Mouse (Mus musculus) embryonic facial prominence, embryonic 12.5 days (tissue): ENCODE results near the gene Prkn. TPM values are rescaled to one million over a fixed set of nuclear protein-coding genes. Genes with fewer than 3 reads are reported as not detected.
"Not testable (repeated sequence)": the region's sequence is repeated elsewhere in the genome, so short reads cannot be mapped to it uniquely, and the experiment has no call there.

Experiments
- ATAC-seq: fragments of 200-750 bp; cut with Nextera tagmentation; 2 replicates; pipeline ENCODE4 v1.8.0; 2017; ENCODE audit not compliant: insufficient number of reproducible peaks, insufficient read depth, low FRiP score, low TSS enrichment
- H3K27ac ChIP-seq: fragments of 300-500 bp; sonication (generic); 2 replicates; pipeline ENCODE4 v1.5.1; 2016; ENCODE audit warnings: mild to moderate bottlenecking
- H3K27me3 ChIP-seq: fragments of 300-500 bp; sonication (generic); 2 replicates; pipeline ENCODE4 v1.6.1; 2016; ENCODE audit warnings: mild to moderate bottlenecking, moderate library complexity
- H3K36me3 ChIP-seq: fragments of 300-500 bp; sonication (generic); 2 replicates; pipeline ENCODE4 v1.6.1; 2016; ENCODE audit warnings: mild to moderate bottlenecking
- H3K4me1 ChIP-seq: fragments of 300-500 bp; sonication (generic); 2 replicates; pipeline ENCODE4 v1.6.1; 2016
- H3K4me2 ChIP-seq: fragments of 300-500 bp; sonication (generic); replicated peaks from 2 replicates; pipeline ENCODE4 v1.6.1; 2016; ENCODE audit warnings: mild to moderate bottlenecking, moderate library complexity
- H3K4me3 ChIP-seq: fragments of 300-500 bp; sonication (generic); 2 replicates; pipeline ENCODE4 v1.5.1; 2016; ENCODE audit warnings: mild to moderate bottlenecking
- H3K9ac ChIP-seq: fragments of 300-500 bp; sonication (generic); 2 replicates; pipeline ENCODE4 v1.6.1; 2016; ENCODE audit warnings: mild to moderate bottlenecking, moderate library complexity
- H3K9me3 ChIP-seq: fragments of 300-500 bp; sonication (generic); 2 replicates; pipeline ENCODE4 v1.6.1; 2016; ENCODE audit warnings: mild to moderate bottlenecking, moderate library complexity
- WGBS: fragments of 180-500 bp; shearing (Covaris S2); methylation state at CpG from one replicate; pipeline ENCODE4 v1.1.7; 2016; 5-methylcytosine and 5-hydroxymethylcytosine counted together
- polyA plus RNA-seq: library from polyadenylated mRNA; unstranded; fragments of >200 nt; fragmentation: Nextera tagmentation; extraction: Ambion mirVana; gene quantifications from 2 replicates; pipeline ENCODE4 v1.2.1, GENCODE M21; 2016

The Prkn gene
- polyA plus RNA-seq, 1 experiment from 2014 or later = 1.8 TPM

DNA sequence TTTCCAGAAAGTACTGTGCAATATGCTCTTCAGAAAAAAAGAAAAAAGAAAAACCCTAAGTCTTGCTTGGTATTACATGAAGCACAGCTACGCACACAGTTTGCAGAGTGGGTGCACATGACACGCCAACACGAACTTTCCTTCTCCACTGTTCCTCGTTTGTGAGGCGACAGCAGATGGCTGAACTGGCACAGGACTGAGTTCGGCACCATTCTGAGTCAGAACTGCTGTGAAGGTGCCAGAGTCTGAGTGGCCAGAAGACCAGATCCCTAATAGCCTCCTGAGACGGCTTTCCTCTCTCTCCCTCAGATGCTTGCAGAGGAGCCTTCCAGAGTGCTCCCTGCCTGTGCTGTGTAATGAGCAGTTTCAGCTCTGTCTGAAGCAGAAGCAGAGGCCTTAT, 317.4 kb downstream of the Prkn start:
- Histone ChIP-seq H3K9ac (no peak overlapping the region), H3K27me3 (no peaks in the 10 kb centered on the region)

DNA sequence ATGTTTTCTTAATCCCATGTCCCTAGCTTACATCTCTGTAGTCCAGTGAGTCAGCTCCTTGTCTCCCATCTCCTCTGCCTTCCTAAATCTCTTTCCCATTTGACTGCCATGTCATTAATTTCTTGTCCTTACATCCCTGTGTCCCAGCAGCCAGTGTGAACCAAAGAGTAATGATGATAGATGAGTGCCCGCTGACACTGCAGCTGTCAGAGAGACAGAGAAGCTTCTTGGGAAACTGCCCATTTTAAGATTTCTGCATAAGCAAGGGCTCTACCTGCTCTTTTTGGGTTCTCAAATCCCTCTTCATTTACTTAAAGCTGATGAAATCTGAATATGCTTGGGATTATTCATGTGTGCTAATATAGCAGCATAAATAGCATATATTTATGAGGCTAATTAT, 321.3 kb downstream of the Prkn start:
- no peaks in the 10 kb centered on the region for H3K9me3 ChIP-seq
- H3K9ac ChIP-seq = no peak overlapping the region
- no peak overlapping the region for H3K27ac ChIP-seq
- H3K4me2 ChIP-seq = no peak overlapping the region
- no peaks in the 10 kb centered on the region for H3K27me3 ChIP-seq
- no peak overlapping the region for H3K4me3 ChIP-seq
- no peaks in the 10 kb centered on the region for H3K36me3 ChIP-seq
- ATAC-seq = no peak
- WGBS = 83% methylated on average over 1 of the region's 1 CpGs
- H3K4me1 ChIP-seq = no peaks in the 10 kb centered on the region

More for the DNA sequence above, 317.4 kb downstream of the Prkn start:
- no peak overlapping the region for H3K4me2 ChIP-seq
- WGBS = 83% methylated on average over 7 of the region's 7 CpGs
- H3K27ac ChIP-seq = no peak overlapping the region
- H3K4me3 ChIP-seq = no peak overlapping the region
- H3K9me3 ChIP-seq = no peaks in the 10 kb centered on the region
- no peaks in the 10 kb centered on the region for H3K36me3 ChIP-seq
- no peaks in the 10 kb centered on the region for H3K4me1 ChIP-seq
- no peak for ATAC-seq

DNA sequence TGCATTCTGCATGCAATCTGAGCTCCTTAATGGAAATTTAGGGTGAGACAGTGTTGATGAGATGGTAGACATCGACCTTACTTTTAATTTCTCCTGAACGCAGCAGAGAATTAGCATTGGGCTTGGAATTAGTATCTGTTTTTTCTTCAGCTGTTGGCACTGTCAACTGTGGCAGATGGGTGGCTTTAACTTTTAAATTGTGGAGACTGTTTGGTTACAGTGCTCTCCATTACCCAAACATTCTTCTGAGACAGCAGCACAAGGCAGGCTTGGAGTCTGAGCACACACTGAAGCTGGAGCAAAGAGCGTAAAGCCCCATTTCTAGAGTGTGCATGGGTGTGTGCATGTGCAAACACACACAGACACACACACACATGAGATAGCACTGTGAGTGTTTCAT, 322.6 kb downstream of the Prkn start:
- 91% methylated on average over 3 of the region's 3 CpGs for WGBS
- Histone ChIP-seq H3K9me3 (no peaks in the 10 kb centered on the region), H3K4me1 (no peaks in the 10 kb centered on the region), H3K9ac (no peak overlapping the region), H3K4me3 (no peak overlapping the region), H3K4me2 (no peak overlapping the region), H3K27me3 (no peaks in the 10 kb centered on the region), H3K27ac (no peak overlapping the region), H3K36me3 (no peaks in the 10 kb centered on the region)
- no peak for ATAC-seq

DNA sequence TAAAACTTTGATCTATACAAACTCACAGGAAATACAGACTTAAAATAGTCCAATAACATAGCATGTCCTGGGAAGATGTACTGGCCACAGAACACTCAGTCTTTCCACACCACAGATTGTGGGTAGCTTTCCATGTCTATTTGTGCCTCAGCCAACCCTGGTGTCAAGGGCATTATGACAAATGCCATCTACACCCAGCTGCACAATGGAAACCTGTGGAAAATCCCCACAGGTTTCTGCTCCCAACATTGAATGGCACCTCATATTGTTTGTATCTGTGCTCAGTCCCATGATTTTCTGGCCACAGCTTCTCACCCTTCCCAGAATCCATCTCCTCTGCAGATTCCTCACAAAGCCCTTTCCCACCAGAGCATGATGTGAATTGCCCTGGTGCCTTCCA, 347.2 kb downstream of the Prkn start:
- no peaks in the 10 kb centered on the region for H3K36me3 ChIP-seq
- H3K27ac ChIP-seq = no peak overlapping the region
- ATAC-seq = no peak
- H3K4me1 ChIP-seq = no peaks in the 10 kb centered on the region
- no peaks in the 10 kb centered on the region for H3K9me3 ChIP-seq
- no peak overlapping the region for H3K4me2 ChIP-seq
- no peaks in the 10 kb centered on the region for H3K27me3 ChIP-seq
- H3K4me3 ChIP-seq = no peak overlapping the region
- H3K9ac ChIP-seq = no peak overlapping the region

DNA sequence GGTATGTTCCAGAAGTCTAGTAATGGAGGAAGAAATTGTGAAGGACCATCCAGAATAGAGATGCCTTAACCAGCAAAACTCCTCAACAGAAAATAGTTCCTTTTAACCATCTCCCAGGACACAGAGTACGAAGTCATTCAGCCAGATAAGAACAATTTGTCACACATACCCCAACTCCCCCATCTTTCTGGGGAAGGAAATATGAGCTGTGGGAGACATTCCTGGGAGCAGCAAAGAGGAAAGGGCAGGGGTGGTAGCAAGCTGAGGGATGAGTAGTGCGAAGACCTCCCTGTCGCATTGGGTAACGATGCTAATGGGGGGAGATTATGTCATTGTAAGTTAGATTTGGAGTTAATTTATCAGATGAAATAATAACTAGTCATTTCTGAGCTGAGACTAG, 348.3 kb downstream of the Prkn start:
- Histone ChIP-seq H3K27ac (no peak overlapping the region), H3K4me2 (no peak overlapping the region), H3K36me3 (no peaks in the 10 kb centered on the region), H3K9ac (no peak overlapping the region), H3K4me1 (no peaks in the 10 kb centered on the region), H3K4me3 (no peak overlapping the region), H3K9me3 (no peaks in the 10 kb centered on the region), H3K27me3 (no peaks in the 10 kb centered on the region)
- WGBS = 85% methylated on average over 4 of the region's 4 CpGs
- no peak for ATAC-seq

DNA sequence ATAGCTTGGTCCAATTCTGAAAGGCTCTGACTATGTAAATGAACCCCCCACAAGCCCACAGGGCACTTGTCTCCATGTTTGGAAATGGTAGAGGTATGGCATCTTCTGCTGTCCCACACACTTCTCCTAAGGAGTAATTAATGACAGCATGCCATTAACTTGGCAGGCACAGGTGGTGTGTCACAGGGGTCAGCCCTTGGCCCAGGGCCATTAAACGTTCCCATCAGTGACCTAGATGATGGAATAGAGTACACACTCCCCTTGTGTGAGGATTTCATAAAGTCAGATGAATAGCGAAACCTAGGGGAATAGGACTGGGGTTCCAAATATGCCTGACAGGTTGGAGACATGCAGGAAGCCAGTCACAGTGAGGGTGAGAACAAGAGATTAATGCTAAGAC, 350.1 kb downstream of the Prkn start:
- Histone ChIP-seq H3K36me3 (no peaks in the 10 kb centered on the region), H3K4me1 (no peaks in the 10 kb centered on the region), H3K4me2 (no peak overlapping the region), H3K27ac (no peak overlapping the region), H3K9me3 (no peaks in the 10 kb centered on the region), H3K27me3 (no peaks in the 10 kb centered on the region), H3K4me3 (no peak overlapping the region), H3K9ac (no peak overlapping the region)
- ATAC-seq = no peak
- WGBS = 56% methylated on average over 2 of the region's 2 CpGs

DNA sequence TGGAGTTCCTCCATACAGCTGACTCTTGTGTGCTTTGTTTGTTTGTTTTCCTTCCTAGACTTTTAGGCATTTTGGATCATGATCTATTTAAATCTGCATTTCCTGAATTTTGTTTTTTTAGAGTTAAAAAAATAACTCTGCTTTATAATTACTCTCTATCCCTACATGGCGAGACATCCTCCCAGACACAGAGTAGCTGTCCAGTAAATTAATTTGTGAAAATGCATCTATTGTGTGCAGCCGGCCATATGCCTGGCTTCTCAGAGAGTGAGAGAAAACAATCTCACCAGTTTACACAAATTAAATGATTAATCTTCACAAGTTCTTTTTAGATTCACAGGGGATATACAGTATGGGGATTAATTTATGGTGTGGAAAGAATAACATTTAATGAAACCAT, 357.9 kb downstream of the Prkn start:
- H3K4me1 ChIP-seq = no peaks in the 10 kb centered on the region
- H3K36me3 ChIP-seq = no peaks in the 10 kb centered on the region
- 56% methylated on average over 2 of the region's 2 CpGs for WGBS
- H3K9ac ChIP-seq = no peak overlapping the region
- no peaks in the 10 kb centered on the region for H3K9me3 ChIP-seq
- no peak for ATAC-seq
- no peak overlapping the region for H3K4me3 ChIP-seq
- no peak overlapping the region for H3K27ac ChIP-seq
- no peaks in the 10 kb centered on the region for H3K27me3 ChIP-seq
- no peak overlapping the region for H3K4me2 ChIP-seq

DNA sequence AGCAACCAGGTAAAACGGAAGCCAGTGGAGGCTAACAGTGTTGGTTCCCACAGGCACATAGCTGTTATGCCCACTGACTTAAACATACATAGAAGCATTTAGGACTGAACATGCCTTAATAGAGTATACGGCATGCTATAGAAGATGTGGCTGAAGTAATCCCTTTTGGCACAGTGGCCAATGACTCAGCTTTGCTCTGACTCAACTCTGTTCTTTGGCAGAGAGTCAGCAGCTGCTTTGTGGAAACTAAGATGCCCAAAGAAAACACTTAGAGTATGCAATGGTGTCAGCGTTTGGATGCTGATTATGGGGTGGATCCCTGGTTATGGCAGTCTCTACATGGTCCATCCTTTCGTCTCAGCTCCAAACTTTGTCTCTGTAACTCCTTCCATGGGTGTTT, 368.9 kb downstream of the Prkn start:
- not testable (repeated sequence) for H3K4me1 ChIP-seq, ATAC-seq, H3K9ac ChIP-seq, H3K4me2 ChIP-seq, H3K27ac ChIP-seq, H3K9me3 ChIP-seq, H3K36me3 ChIP-seq, H3K4me3 ChIP-seq, H3K27me3 ChIP-seq
- WGBS = 90% methylated on average over 4 of the region's 4 CpGs

DNA sequence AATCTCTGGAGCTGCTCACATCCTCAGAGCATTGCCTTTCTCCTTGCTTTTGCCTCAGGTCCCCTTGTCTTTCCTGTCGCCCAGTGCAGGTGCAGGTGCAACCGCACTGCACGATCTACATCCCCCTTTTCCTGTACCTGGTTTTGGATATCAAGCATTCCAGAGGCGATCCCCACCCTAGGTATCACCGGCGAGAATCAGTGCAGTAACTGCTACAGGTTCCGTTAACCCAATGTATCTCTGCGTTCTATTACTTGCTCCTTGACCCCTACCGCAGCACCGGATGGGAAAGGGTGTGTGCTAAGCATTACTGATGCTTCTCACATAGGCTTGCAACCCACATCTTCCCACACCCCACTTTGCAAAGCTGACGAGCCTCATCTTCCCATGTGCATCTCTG, 370.8 kb downstream of the Prkn start:
- H3K9me3 ChIP-seq = no peaks in the 10 kb centered on the region
- H3K4me2 ChIP-seq = no peak overlapping the region
- 78% methylated on average over 11 of the region's 11 CpGs for WGBS
- no peak overlapping the region for H3K9ac ChIP-seq
- no peak overlapping the region for H3K27ac ChIP-seq
- peaks cover 4% of the 10 kb centered on the region; the same call in 1 of the 2 replicates for H3K4me1 ChIP-seq
- H3K36me3 ChIP-seq = no peaks in the 10 kb centered on the region
- ATAC-seq = no peak
- no peaks in the 10 kb centered on the region for H3K27me3 ChIP-seq
- no peak overlapping the region for H3K4me3 ChIP-seq

DNA sequence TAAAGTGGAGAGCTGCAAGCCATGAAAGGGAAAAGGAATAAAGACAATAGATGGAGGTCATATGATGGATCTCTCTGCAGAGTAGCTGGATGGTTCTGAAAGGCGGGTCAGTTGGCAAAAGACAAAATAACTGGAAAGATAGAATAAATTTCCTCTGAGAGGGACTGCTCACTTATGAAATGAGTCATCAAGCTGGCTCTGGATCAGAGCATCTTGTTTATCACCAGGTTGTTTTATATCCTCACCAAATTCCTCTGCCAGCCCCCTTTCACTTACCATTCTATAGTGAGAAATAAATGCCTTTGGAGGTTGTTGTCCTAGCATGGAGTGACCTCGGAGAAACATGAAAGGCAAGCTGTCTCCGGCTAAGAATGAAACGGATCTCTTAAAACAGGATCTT, 371.4 kb downstream of the Prkn start:
- Histone ChIP-seq H3K4me3 (no peak overlapping the region), H3K9me3 (no peaks in the 10 kb centered on the region), H3K4me2 (no peak overlapping the region), H3K9ac (no peak overlapping the region), H3K27me3 (no peaks in the 10 kb centered on the region), H3K4me1 (peaks cover 4% of the 10 kb centered on the region; the same call in 1 of the 2 replicates), H3K36me3 (no peaks in the 10 kb centered on the region), H3K27ac (no peak overlapping the region)
- WGBS = 64% methylated on average over 4 of the region's 4 CpGs
- no peak for ATAC-seq

DNA sequence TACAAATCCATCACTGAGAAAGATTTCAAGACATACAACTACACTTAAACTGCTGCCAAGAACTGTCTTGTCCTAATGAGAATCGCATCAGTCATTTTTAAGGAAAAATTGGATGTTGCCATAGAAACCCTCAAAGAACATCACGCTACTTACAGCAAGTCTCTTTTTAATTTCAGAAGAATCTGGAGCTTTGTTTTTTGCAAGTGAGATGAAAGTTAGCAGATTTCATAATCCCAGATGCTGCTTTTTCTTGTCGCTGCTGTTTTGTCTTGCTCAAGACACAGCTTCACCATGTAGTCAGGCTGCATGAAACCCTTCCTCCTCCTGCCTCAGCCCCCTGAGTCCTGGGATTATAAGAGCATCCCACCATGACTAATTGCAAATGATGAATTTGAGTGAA, 373.5 kb downstream of the Prkn start:
- no peak for ATAC-seq
- H3K36me3 ChIP-seq = no peaks in the 10 kb centered on the region
- WGBS = 82% methylated on average over 3 of the region's 3 CpGs
- H3K9ac ChIP-seq = no peak overlapping the region
- no peak overlapping the region for H3K4me2 ChIP-seq
- peaks cover 4% of the 10 kb centered on the region; the same call in 1 of the 2 replicates for H3K4me1 ChIP-seq
- no peak overlapping the region for H3K27ac ChIP-seq
- H3K4me3 ChIP-seq = no peak overlapping the region
- H3K27me3 ChIP-seq = no peaks in the 10 kb centered on the region
- no peaks in the 10 kb centered on the region for H3K9me3 ChIP-seq

DNA sequence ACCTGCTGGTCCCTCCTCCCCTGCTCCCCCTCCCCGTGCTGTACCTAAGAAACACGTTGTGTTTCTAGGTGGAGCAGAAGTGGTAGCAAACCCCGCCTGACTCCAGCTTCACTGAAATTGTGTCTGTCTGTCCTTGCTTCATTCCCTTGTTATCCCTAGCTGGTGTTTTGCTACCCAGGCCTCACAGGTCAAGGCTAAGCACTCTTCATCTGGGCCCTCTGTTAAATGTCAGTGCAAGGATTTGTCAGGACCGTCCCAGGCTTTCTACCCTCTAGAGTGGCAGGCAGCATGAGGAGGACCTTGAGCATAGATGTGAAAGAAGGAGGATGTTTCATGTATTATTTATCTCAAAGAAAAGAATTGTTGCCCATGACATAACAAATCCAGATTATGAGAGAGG, 388.8 kb downstream of the Prkn start:
- WGBS = 86% methylated on average over 4 of the region's 4 CpGs
- no peak for ATAC-seq
- H3K9me3 ChIP-seq = no peaks in the 10 kb centered on the region

DNA sequence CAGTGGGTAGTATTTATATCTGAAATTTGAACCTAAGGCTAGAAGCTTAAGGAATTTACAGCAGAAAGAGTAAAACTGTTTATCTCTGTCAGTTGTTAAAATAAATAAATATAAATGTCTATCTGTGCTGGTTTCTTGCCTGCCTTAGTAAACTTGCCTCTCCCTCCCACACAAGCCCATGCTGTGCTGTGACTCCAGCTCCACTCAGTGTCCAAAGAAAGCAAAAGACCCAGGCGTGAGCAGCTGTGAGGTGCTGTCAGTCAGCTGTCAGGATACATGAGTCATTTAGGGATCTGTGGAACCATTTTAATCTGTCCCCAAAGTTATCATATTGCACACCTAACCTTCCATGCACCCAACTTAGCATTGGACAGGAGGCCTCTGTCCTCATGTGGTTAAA, 389.2 kb downstream of the Prkn start:
- ATAC-seq = no peak
- H3K4me1 ChIP-seq = no peaks in the 10 kb centered on the region; the same call in 1 of the 2 replicates
- no peaks in the 10 kb centered on the region for H3K9me3 ChIP-seq
- H3K4me3 ChIP-seq = no peak overlapping the region
- no peak overlapping the region for H3K9ac ChIP-seq
- no peaks in the 10 kb centered on the region for H3K36me3 ChIP-seq
- H3K4me2 ChIP-seq = no peak overlapping the region
- H3K27me3 ChIP-seq = no peaks in the 10 kb centered on the region
- no peak overlapping the region for H3K27ac ChIP-seq
- WGBS = 67% methylated on average over 1 of the region's 1 CpGs

More for the DNA sequence above, 388.8 kb downstream of the Prkn start:
- H3K4me3 ChIP-seq = no peak overlapping the region
- no peaks in the 10 kb centered on the region for H3K36me3 ChIP-seq
- no peaks in the 10 kb centered on the region; the same call in 1 of the 2 replicates for H3K4me1 ChIP-seq
- H3K9ac ChIP-seq = no peak overlapping the region
- H3K27me3 ChIP-seq = no peaks in the 10 kb centered on the region
- no peak overlapping the region for H3K4me2 ChIP-seq
- no peak overlapping the region for H3K27ac ChIP-seq
